Mouse (Mus musculus) ES-E14 (cell line): ENCODE data around the gene Slc7a3. TPM values are rescaled to one million over a fixed set of nuclear protein-coding genes. Genes with fewer than 3 reads are reported as not detected.
"Not testable (repeated sequence)": the region's sequence is repeated elsewhere in the genome, so short reads cannot be mapped to it uniquely, and the experiment has no call there.

Experiments used
- DNase-seq: peaks from one replicate; pipeline ENCODE4 v3.0.0-alpha.2; 2013; ENCODE audit warnings: low read depth, low spot score
- H3K27ac ChIP-seq: 2 replicates; pipeline ENCODE4 v1.5.1; 2012; ENCODE audit warnings: low read depth, mild to moderate bottlenecking, low read length, moderate library complexity, mixed read lengths; ENCODE audit not compliant: poor library complexity, insufficient read depth, severe bottlenecking
- H3K36me3 ChIP-seq: 2 replicates; pipeline ENCODE4 v1.6.1; 2012; ENCODE audit warnings: mild to moderate bottlenecking, low read length, moderate library complexity, mixed read lengths; ENCODE audit not compliant: control insufficient read depth, poor library complexity, insufficient read depth, severe bottlenecking
- H3K4me1 ChIP-seq, 2 experiments: fragments of 150-350 bp in 1 of 2; sonication (generic) in 1 of 2; 2 replicates each; pipeline ENCODE4 v1.6.1; 2012; ENCODE audit warnings: low read length in 2 of 2, mild to moderate bottlenecking in 1 of 2, mixed read lengths in 1 of 2; ENCODE audit not compliant: control insufficient read depth in 2 of 2, insufficient read depth in 2 of 2, poor library complexity in 1 of 2
- H3K4me3 ChIP-seq, 2 experiments: fragments of 150-350 bp in 1 of 2; sonication (generic) in 1 of 2; 2 replicates each; pipeline ENCODE4 v1.5.1; 2012; ENCODE audit warnings: low read length in 2 of 2, low read depth in 1 of 2, mild to moderate bottlenecking in 1 of 2, mixed read lengths in 1 of 2; ENCODE audit not compliant: insufficient read depth in 1 of 2, poor library complexity in 1 of 2, severe bottlenecking in 1 of 2
- H3K9ac ChIP-seq: 2 replicates; pipeline ENCODE4 v1.6.1; 2012; ENCODE audit warnings: low read depth, mild to moderate bottlenecking, low read length, mixed read lengths; ENCODE audit not compliant: poor library complexity, insufficient read depth, severe bottlenecking
- H3K9me3 ChIP-seq: fragments of 150-350 bp; sonication (generic); 2 replicates; pipeline ENCODE4 v1.6.1; 2012; ENCODE audit warnings: low read depth, mild to moderate bottlenecking, low read length; ENCODE audit not compliant: control insufficient read depth, insufficient read depth
- CHD2 ChIP-seq: IDR thresholded peaks from 2 replicates; pipeline ENCODE4 v1.6.1; 2014; ENCODE audit warnings: mild to moderate bottlenecking, low read depth, low read length, inconsistent platforms
- HCFC1 ChIP-seq: IDR thresholded peaks from 2 replicates; pipeline ENCODE4 v1.6.1; 2012; ENCODE audit warnings: low read length, inconsistent platforms, borderline replicate concordance; ENCODE audit not compliant: insufficient read depth
- MAFK ChIP-seq: IDR thresholded peaks from 2 replicates; pipeline ENCODE4 v1.6.1; 2014; ENCODE audit warnings: mild to moderate bottlenecking, low read depth, low read length, inconsistent platforms; ENCODE audit not compliant: insufficient read depth
- ZC3H11A ChIP-seq: IDR thresholded peaks from 2 replicates; pipeline ENCODE4 v1.6.1; 2012; ENCODE audit warnings: low read depth, mild to moderate bottlenecking, inconsistent platforms, low read length, borderline replicate concordance
- ZNF384 ChIP-seq: IDR thresholded peaks from 2 replicates; pipeline ENCODE4 v1.6.1; 2012; ENCODE audit warnings: low read depth, low read length, inconsistent platforms
- in situ Hi-C, 2 experiments: fragments of 600-800 bp; cut with MboI; formaldehyde crosslinking; loops; one replicate each; pipeline ENCODE4 v1.15.1; 2025; ENCODE audit warnings: low sequenced_read_pairs in 2 of 2, inconsistent platforms in 1 of 2; ENCODE audit not compliant: unreplicated experiment in 2 of 2
- total RNA-seq: library from RNA; depleted of rRNA; stranded (reverse); fragments of 300-350 nt; gene quantifications from 2 replicates; pipeline ENCODE4 v1.2.3, GENCODE M21; 2012

Slc7a3 gene
- total RNA-seq, 1 experiment = 296 TPM

- no peak for DNase-seq
- no peak overlapping the region for H3K9ac ChIP-seq
- no peak overlapping the region for H3K4me3 ChIP-seq
- no peaks in the 10 kb centered on the region for H3K4me1 ChIP-seq
- no peaks in the 10 kb centered on the region for H3K9me3 ChIP-seq
- in situ Hi-C loops = loop anchor here in 1 of 2 experiments (25.0 kb wide), 1 partner anchor 210 kb away; no protein-coding TSS in a partner anchor
- H3K27ac ChIP-seq = no peak overlapping the region
- TF ChIP-seq HCFC1 (no peak), ZNF384 (no peak), CHD2 (no peak), ZC3H11A (no peak), MAFK (no peak)
- no peaks in the 10 kb centered on the region for H3K36me3 ChIP-seq
Observed at GRCm38 (mm10) chrX:101126977-101127376, 41.2 kb upstream of the Slc7a3 start.

GRCm38 (mm10) chrX:101126474-101126955 is 40.7 kb upstream of the Slc7a3 start:
- Histone ChIP-seq H3K4me1 (no peaks in the 10 kb centered on the region), H3K9me3 (no peaks in the 10 kb centered on the region), H3K27ac (no peak overlapping the region), H3K9ac (no peak overlapping the region), H3K36me3 (no peaks in the 10 kb centered on the region), H3K4me3 (no peak overlapping the region)
- in situ Hi-C loops = loop anchor here in 1 of 2 experiments (25.0 kb wide), 1 partner anchor 211 kb away; no protein-coding TSS in a partner anchor
- TF ChIP-seq MAFK (no peak), ZC3H11A (no peak), CHD2 (no peak), HCFC1 (no peak), ZNF384 (no peak)
- DNase-seq = no peak

GRCm38 (mm10) chrX:101120546-101120945 is 34.7 kb upstream of the Slc7a3 start:
- no peak for DNase-seq

GRCm38 (mm10) chrX:101085211-101085610 is 609 bp downstream of the Slc7a3 start:
- H3K4me1 ChIP-seq, H3K9me3 ChIP-seq, DNase-seq: not testable (repeated sequence)
- in situ Hi-C loops = loop anchor here in 1 of 2 experiments (25.0 kb wide), 1 partner anchor 427 kb away; no protein-coding TSS in a partner anchor
- H3K4me3 ChIP-seq = peak overlapping the region; percentile 74
- H3K27ac ChIP-seq = peak overlapping the region; percentile 99
- H3K9ac ChIP-seq = peak overlapping the region; percentile 92
- peaks cover 28% of the 10 kb centered on the region for H3K36me3 ChIP-seq

More at GRCm38 (mm10) chrX:101120546-101120945, 34.7 kb upstream of the Slc7a3 start:
- Histone ChIP-seq H3K27ac (no peak overlapping the region), H3K9ac (no peak overlapping the region), H3K9me3 (no peaks in the 10 kb centered on the region), H3K4me1 (no peaks in the 10 kb centered on the region), H3K4me3 (no peak overlapping the region), H3K36me3 (no peaks in the 10 kb centered on the region)
- in situ Hi-C loops = no loop called here
- no peak for TF ChIP-seq ZNF384
- TF ChIP-seq MAFK = no peak
- no peak for TF ChIP-seq HCFC1
- no peak for TF ChIP-seq CHD2
- TF ChIP-seq ZC3H11A = no peak

- Histone ChIP-seq H3K4me1 (peaks cover 0 to 7% of the 10 kb centered on the region in 2 experiments; a peak in 2 of 4 replicates), H3K27ac (peak overlapping the region; percentile 99), H3K4me3 (peak overlapping the region; percentile 74), H3K36me3 (peaks cover 30% of the 10 kb centered on the region), H3K9me3 (no peaks in the 10 kb centered on the region), H3K9ac (peak overlapping the region; percentile 92; the same call in 1 of the 2 replicates)
- in situ Hi-C loops = loop anchor here in 1 of 2 experiments (25.0 kb wide), 1 partner anchor 428 kb away; no protein-coding TSS in a partner anchor
- DNase-seq = peak; percentile 57
- no peak for TF ChIP-seq ZNF384
- 0 out of 2 replicates have a peak, but pooled peaks have one; percentile 21 for TF ChIP-seq CHD2
Observed at GRCm38 (mm10) chrX:101084192-101084591, 1.6 kb downstream of the Slc7a3 start.
